Comparison of ENCODE assay signal across 11 mouse cellular contexts in genomic region chr5:115359438-115359837, GRCm38 (mm10). TPM values are rescaled to one million over a fixed set of nuclear protein-coding genes. Genes with fewer than 3 reads are reported as not detected.
A peak's percentile ranks its signal among the peaks of the same experiment; 100 is the strongest.
DNase-seq lines count a peak whose midpoint lies in the region; ATAC-seq and TF ChIP-seq lines count a peak whose summit lies in the region.
"Had no signal": no experiment of that assay in that cellular context is flagged by ENCODE, and none has a peak within 500 bp of the region (broad histone marks: within the 10 kb centered on the region; RNA-seq: fewer than 3 reads in every experiment).

No protein-coding gene starts in this region.

- no peak overlapping the region for H3K4me2 ChIP-seq in midbrain, embryonic 13.5 days (replicated peaks)
- H3K4me2 ChIP-seq in CH12.LX (ENCODE audit: insufficient read depth, low read depth, poor library complexity, severe bottlenecking): peak overlapping the region; percentile 97
- H3K4me2 ChIP-seq: hindbrain, embryonic 12.5 days; limb, embryonic 15.5 days; lung, embryonic 15.5 days had no signal

- DNase-seq in heart, embryonic 10.5 days (ENCODE audit: low spot score): no peak
- DNase-seq in heart, postnatal 10 days: no peak
- DNase-seq in midbrain, embryonic 10.5 days (ENCODE audit: low spot score): no peak
- no peak for DNase-seq in CH12.LX (ENCODE audit: extremely low read depth)
- peak; percentile 68 for DNase-seq in MEL-GATA-1-ER (ENCODE audit: extremely low read depth, low read depth)
- no peak for DNase-seq in adrenal gland, postnatal 25 days

- H3K79me2 ChIP-seq in CH12.LX (replicated peaks; ENCODE audit: control insufficient read depth, extremely low read depth, insufficient read depth, poor library complexity, severe bottlenecking): peaks cover 10% of the 10 kb centered on the region

- no peak overlapping the region for H3K9ac ChIP-seq in midbrain, embryonic 13.5 days (replicated peaks)
- H3K9ac ChIP-seq in CH12.LX (ENCODE audit: insufficient read depth, low read depth): peak overlapping the region; percentile 88
- H3K9ac ChIP-seq: hindbrain, embryonic 12.5 days; limb, embryonic 15.5 days; liver, embryonic 14.5 days; lung, embryonic 15.5 days had no signal

- H3K27ac ChIP-seq in heart, embryonic 10.5 days: peak overlapping the region; percentile 37; the same call in 1 of the 2 replicates
- H3K27ac ChIP-seq in midbrain, embryonic 10.5 days (replicated peaks): peak overlapping the region; percentile 75
- H3K27ac ChIP-seq in midbrain, embryonic 13.5 days: no peak overlapping the region
- H3K27ac ChIP-seq in CH12.LX (ENCODE audit: insufficient read depth, low read depth): no peak overlapping the region
- H3K27ac ChIP-seq: hindbrain, embryonic 12.5 days; limb, embryonic 15.5 days; liver, embryonic 14.5 days; lung, embryonic 15.5 days had no signal

- H3K4me1 ChIP-seq in heart, embryonic 10.5 days: no peaks in the 10 kb centered on the region; the same call in 1 of the 2 replicates
- peaks cover 44% of the 10 kb centered on the region for H3K4me1 ChIP-seq in midbrain, embryonic 10.5 days
- peaks cover 6% of the 10 kb centered on the region for H3K4me1 ChIP-seq in midbrain, embryonic 13.5 days (replicated peaks)
- peaks cover 8 to 12% of the 10 kb centered on the region in 2 experiments for H3K4me1 ChIP-seq in CH12.LX (ENCODE audit: control insufficient read depth in 1 of 2, insufficient read depth in 2 of 2)
- H3K4me1 ChIP-seq: limb, embryonic 15.5 days; lung, embryonic 15.5 days had no signal

- TF ChIP-seq POLR2A in CH12.LX (IDR thresholded peaks at IDR 0.05; ENCODE audit: low read depth, low read length): no peak

- peaks cover 8% of the 10 kb centered on the region; the same call in 1 of the 2 replicates for H3K27me3 ChIP-seq in heart, embryonic 10.5 days (ENCODE audit: insufficient read depth, poor library complexity, severe bottlenecking)
- no peaks in the 10 kb centered on the region for H3K27me3 ChIP-seq in midbrain, embryonic 10.5 days (ENCODE audit: low read depth, poor library complexity, severe bottlenecking)
- no peaks in the 10 kb centered on the region for H3K27me3 ChIP-seq in midbrain, embryonic 13.5 days
- no peaks in the 10 kb centered on the region for H3K27me3 ChIP-seq in CH12.LX (replicated peaks)
- H3K27me3 ChIP-seq: hindbrain, embryonic 12.5 days; limb, embryonic 15.5 days; lung, embryonic 15.5 days had no signal

- H3K4me3 ChIP-seq in heart, embryonic 10.5 days: no peak overlapping the region
- peak overlapping the region; percentile 31; the same call in 1 of the 2 replicates for H3K4me3 ChIP-seq in midbrain, embryonic 10.5 days
- no peak overlapping the region for H3K4me3 ChIP-seq in midbrain, embryonic 13.5 days (replicated peaks)
- peak overlapping the region; percentile 68 to 76 (median 74) for H3K4me3 ChIP-seq in CH12.LX (replicated peaks in 1 of 3; ENCODE audit: low read depth in 2 of 3, low read length in 2 of 3, poor library complexity in 1 of 3)
- H3K4me3 ChIP-seq: hindbrain, embryonic 12.5 days; limb, embryonic 15.5 days; lung, embryonic 15.5 days had no signal

- ATAC-seq in midbrain, embryonic 13.5 days: no peak

- no peaks in the 10 kb centered on the region for H3K9me3 ChIP-seq in heart, embryonic 10.5 days
- H3K9me3 ChIP-seq in midbrain, embryonic 10.5 days (replicated peaks): no peaks in the 10 kb centered on the region
- no peaks in the 10 kb centered on the region for H3K9me3 ChIP-seq in midbrain, embryonic 13.5 days
- no peaks in the 10 kb centered on the region for H3K9me3 ChIP-seq in CH12.LX (replicated peaks; ENCODE audit: low read length)
- H3K9me3 ChIP-seq: hindbrain, embryonic 12.5 days; limb, embryonic 15.5 days; lung, embryonic 15.5 days had no signal

- WGBS in heart, embryonic 10.5 days: 81% methylated on average over 8 of the region's 8 CpGs
- 86% methylated on average over 8 of the region's 8 CpGs for WGBS in midbrain, embryonic 10.5 days
- 92% methylated on average over 8 of the region's 8 CpGs for WGBS in midbrain, embryonic 13.5 days

- dilution Hi-C loops in CH12.LX (cut with MboI; ENCODE audit: extremely low pct_ligation_motif_present, extremely low pct_unique_long_range_greater_than_20kb, low sequenced_read_pairs): no loop called here

- no peaks in the 10 kb centered on the region for H3K36me3 ChIP-seq in heart, embryonic 10.5 days
- H3K36me3 ChIP-seq in midbrain, embryonic 10.5 days: no peaks in the 10 kb centered on the region
- H3K36me3 ChIP-seq in midbrain, embryonic 13.5 days: no peaks in the 10 kb centered on the region
- peaks cover 2 to 21% of the 10 kb centered on the region in 2 experiments for H3K36me3 ChIP-seq in CH12.LX (replicated peaks in 1 of 2; ENCODE audit: control insufficient read depth in 1 of 2, insufficient read depth in 1 of 2, low read length in 1 of 2)
- H3K36me3 ChIP-seq: hindbrain, embryonic 12.5 days; limb, embryonic 15.5 days; lung, embryonic 15.5 days had no signal

- intact Hi-C loops in heart, postnatal 10 days (cut with DNase I): loop anchor here (1.0 kb wide), 1 partner anchor 82 kb away; no protein-coding TSS in a partner anchor

- TF ChIP-seq EP300 in CH12.LX (IDR thresholded peaks at IDR 0.05; ENCODE audit: low read length): no peak

- no peak for TF ChIP-seq CTCF in CH12.LX (conservative IDR thresholded peaks at IDR 0.05 in 1 of 2, IDR thresholded peaks at IDR 0.05 in 1 of 2; ENCODE audit: low read depth in 2 of 2, low read length in 2 of 2)

- in situ Hi-C loops in CH12.LX (cut with MboI; ENCODE audit: low pct_ligation_motif_present, low pct_unique_long_range_greater_than_20kb, low sequenced_read_pairs): no loop called here

- no peak for TF ChIP-seq RAD21 in CH12.LX (IDR thresholded peaks at IDR 0.05; ENCODE audit: low read depth, low read length)

TF ChIP-seq in CH12.LX, 34 proteins besides CTCF, POLR2A, EP300 and RAD21 (continues in another document):
- TF ChIP-seq SIN3A (IDR thresholded peaks at IDR 0.05; ENCODE audit: low read length) (peak; percentile 56; the same call in 1 of the 2 replicates), MAZ (IDR thresholded peaks at IDR 0.05; ENCODE audit: low read depth, low read length) (no peak), JUND (conservative IDR thresholded peaks at IDR 0.05; ENCODE audit: low read depth, low read length) (no peak), ZC3H11A (IDR thresholded peaks at IDR 0.05; ENCODE audit: low read depth, low read length) (no peak), ZKSCAN1 (IDR thresholded peaks at IDR 0.05; ENCODE audit: borderline replicate concordance, low read depth, low read length) (no peak), MYC (IDR thresholded peaks at IDR 0.05; ENCODE audit: low read depth, low read length) (no peak), CHD2 (IDR thresholded peaks at IDR 0.05; ENCODE audit: low read length) (peak; percentile 24; the same call in 1 of the 2 replicates), ZMIZ1 (IDR thresholded peaks at IDR 0.05; ENCODE audit: low read depth, low read length) (no peak)

RNA-seq across cellular contexts. Expression of gene Cox6a1, which starts 10.7 kb away (rescaled TPM):
- polyA plus RNA-seq in heart, embryonic 10.5 days (2016; fragmentation: Nextera tagmentation; extraction: Ambion mirVana): 1,049 and 1,325 TPM in 2 replicates
- 100 to 1,000 TPM; 464 to 577 TPM for total RNA-seq in heart, postnatal 10 days (2021)
- polyA plus RNA-seq in midbrain, embryonic 10.5 days (2016; fragmentation: Nextera tagmentation; extraction: Ambion mirVana): 861 and 874 TPM in 2 replicates
- 973 and 974 TPM in 2 replicates for polyA plus RNA-seq in midbrain, embryonic 13.5 days (2015; fragmentation: Nextera tagmentation; extraction: Ambion mirVana)
- total RNA-seq in CH12.LX (2012; rRNA removed) (546 and 673 TPM in 2 replicates), CH12.LX (2014; rRNA removed) (203 and 257 TPM in 2 replicates)
- 612 and 618 TPM in 2 replicates for polyA plus RNA-seq in CH12.LX (2012; ENCODE audit: insufficient read length, low read depth)
- 1,153 and 1,399 TPM in 2 replicates for total RNA-seq in adrenal gland, postnatal 25 days (2021)

RNA-seq across cellular contexts. Expression of gene Triap1, which starts 18.4 kb away (rescaled TPM):
- 40.3 and 46.7 TPM in 2 replicates for polyA plus RNA-seq in heart, embryonic 10.5 days (2016; fragmentation: Nextera tagmentation; extraction: Ambion mirVana)
- total RNA-seq in heart, postnatal 10 days (2021): 10 to 100 TPM; 23.2 to 24.3 TPM
- 56.4 and 60.8 TPM in 2 replicates for polyA plus RNA-seq in midbrain, embryonic 10.5 days (2016; fragmentation: Nextera tagmentation; extraction: Ambion mirVana)
- 54.2 and 56.7 TPM in 2 replicates for polyA plus RNA-seq in midbrain, embryonic 13.5 days (2015; fragmentation: Nextera tagmentation; extraction: Ambion mirVana)
- 33.7 and 36.9 TPM in 2 replicates for total RNA-seq in CH12.LX (2012; rRNA removed)
- total RNA-seq in CH12.LX (2014; rRNA removed): 31.4 and 31.8 TPM in 2 replicates
- polyA plus RNA-seq in CH12.LX (2012; ENCODE audit: insufficient read length, low read depth): 36.1 and 38.2 TPM in 2 replicates
- 37.6 and 47.5 TPM in 2 replicates for total RNA-seq in adrenal gland, postnatal 25 days (2021)

RNA-seq across cellular contexts. Expression of gene Gatc, which starts 18.5 kb away (rescaled TPM):
- polyA plus RNA-seq in heart, embryonic 10.5 days (2016; fragmentation: Nextera tagmentation; extraction: Ambion mirVana): 22.8 and 25.8 TPM in 2 replicates
- 10 to 100 TPM; 16.7 to 18.2 TPM for total RNA-seq in heart, postnatal 10 days (2021)
- 36.9 and 41.3 TPM in 2 replicates for polyA plus RNA-seq in midbrain, embryonic 10.5 days (2016; fragmentation: Nextera tagmentation; extraction: Ambion mirVana)
- polyA plus RNA-seq in midbrain, embryonic 13.5 days (2015; fragmentation: Nextera tagmentation; extraction: Ambion mirVana): 34.2 and 37.0 TPM in 2 replicates
- total RNA-seq in CH12.LX (2012; rRNA removed) (6.2 and 7.3 TPM in 2 replicates), CH12.LX (2014; rRNA removed) (11.7 and 14.4 TPM in 2 replicates)
- 27.0 and 34.0 TPM in 2 replicates for polyA plus RNA-seq in CH12.LX (2012; ENCODE audit: insufficient read length, low read depth)
- total RNA-seq in adrenal gland, postnatal 25 days (2021): 21.6 and 22.9 TPM in 2 replicates

RNA-seq across cellular contexts. Expression of gene Srsf9, which starts 32.5 kb away (rescaled TPM):
- polyA plus RNA-seq in heart, embryonic 10.5 days (2016; fragmentation: Nextera tagmentation; extraction: Ambion mirVana): 154 and 293 TPM in 2 replicates
- total RNA-seq in heart, postnatal 10 days (2021): 10 to 100 TPM; 35.5 to 39.1 TPM
- polyA plus RNA-seq in midbrain, embryonic 10.5 days (2016; fragmentation: Nextera tagmentation; extraction: Ambion mirVana): 396 and 421 TPM in 2 replicates
- 193 and 203 TPM in 2 replicates for polyA plus RNA-seq in midbrain, embryonic 13.5 days (2015; fragmentation: Nextera tagmentation; extraction: Ambion mirVana)
- total RNA-seq in CH12.LX (2012; rRNA removed): 73.4 and 82.8 TPM in 2 replicates
- 117 and 121 TPM in 2 replicates for total RNA-seq in CH12.LX (2014; rRNA removed)
- 112 and 130 TPM in 2 replicates for polyA plus RNA-seq in CH12.LX (2012; ENCODE audit: insufficient read length, low read depth)
- total RNA-seq in adrenal gland, postnatal 25 days (2021): 74.5 and 77.0 TPM in 2 replicates

RNA-seq across cellular contexts. Expression of gene Dynll1, which starts 58.6 kb away (rescaled TPM):
- polyA plus RNA-seq in heart, embryonic 10.5 days (2016; fragmentation: Nextera tagmentation; extraction: Ambion mirVana): 1,455 and 1,701 TPM in 2 replicates
- 100 to 1,000 TPM; 183 to 245 TPM for total RNA-seq in heart, postnatal 10 days (2021)
- 1,606 and 1,767 TPM in 2 replicates for polyA plus RNA-seq in midbrain, embryonic 10.5 days (2016; fragmentation: Nextera tagmentation; extraction: Ambion mirVana)
- 1,401 and 1,414 TPM in 2 replicates for polyA plus RNA-seq in midbrain, embryonic 13.5 days (2015; fragmentation: Nextera tagmentation; extraction: Ambion mirVana)
- total RNA-seq in CH12.LX (2012; rRNA removed): 312 and 488 TPM in 2 replicates
- 456 and 502 TPM in 2 replicates for total RNA-seq in CH12.LX (2014; rRNA removed)
- 516 and 646 TPM in 2 replicates for polyA plus RNA-seq in CH12.LX (2012; ENCODE audit: insufficient read length, low read depth)
- 243 and 326 TPM in 2 replicates for total RNA-seq in adrenal gland, postnatal 25 days (2021)

Comparison
In these comparisons a context has a peak if more than half of its experiments do, and no peak if none do; other contexts are left out.
1. H3K27ac ChIP-seq: peak in heart, embryonic 10.5 days (single experiment) and midbrain, embryonic 10.5 days (single experiment); none in midbrain, embryonic 13.5 days (single experiment) and CH12.LX (single experiment).
2. H3K4me3 ChIP-seq: peak in midbrain, embryonic 10.5 days (single experiment) and CH12.LX (3 of 3); none in heart, embryonic 10.5 days (single experiment) and midbrain, embryonic 13.5 days (single experiment).